Mouse (Mus musculus) mesoderm, embryonic 11.5 days (tissue): Measurements from ENCODE around the gene Sik2.

Experiments
- DNase-seq: peaks from one replicate; pipeline ENCODE4 v3.0.0-alpha.2; 2012; ENCODE audit warnings: low read depth, low spot score

The Sik2 gene

DNA sequence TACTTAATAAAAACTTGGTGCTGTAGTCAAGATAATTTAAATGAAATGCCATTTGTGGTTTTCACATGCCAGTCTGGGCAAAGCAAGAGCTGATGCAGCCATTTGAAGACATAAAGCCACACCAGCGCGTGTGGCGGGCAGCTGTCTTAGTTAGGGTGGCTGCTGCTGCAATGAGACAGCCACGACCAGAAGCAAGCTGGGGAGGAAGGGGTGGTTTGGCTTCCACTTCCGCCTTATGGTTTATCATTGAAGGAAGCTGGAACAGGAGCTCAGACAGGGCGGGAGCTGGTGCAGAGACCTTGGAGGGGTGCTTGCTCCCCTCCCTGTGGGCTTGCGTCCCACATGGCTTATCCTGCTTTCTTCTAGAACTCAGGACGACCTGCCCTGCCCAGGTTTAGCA lies 143.1 kb downstream of the Sik2 start:
- DNase-seq, result no peak

DNA sequence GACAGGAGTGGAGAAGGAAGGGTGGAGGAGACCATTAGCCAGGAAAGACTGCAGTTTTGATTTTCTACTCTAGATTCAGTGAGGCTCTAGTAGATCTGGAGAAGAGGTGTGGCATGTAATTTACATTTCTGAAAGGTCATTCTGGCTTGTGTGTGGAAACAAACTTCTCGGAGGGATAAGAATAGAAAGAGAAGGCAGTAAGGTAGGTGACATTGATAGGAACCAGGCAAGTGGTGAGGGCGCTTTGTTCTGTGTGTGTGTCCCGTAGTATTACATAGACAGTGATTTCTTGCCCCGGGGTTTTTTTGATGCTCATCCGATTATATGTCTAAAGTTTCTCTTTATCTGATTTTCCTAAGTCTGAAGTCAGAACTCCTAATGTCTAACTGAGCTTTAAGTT lies 144.0 kb downstream of the Sik2 start:
- no peak for DNase-seq

GRCm38 (mm10) chr9:50863824-50864223 lies 145.0 kb downstream of the Sik2 start:
- no peak for DNase-seq

DNA sequence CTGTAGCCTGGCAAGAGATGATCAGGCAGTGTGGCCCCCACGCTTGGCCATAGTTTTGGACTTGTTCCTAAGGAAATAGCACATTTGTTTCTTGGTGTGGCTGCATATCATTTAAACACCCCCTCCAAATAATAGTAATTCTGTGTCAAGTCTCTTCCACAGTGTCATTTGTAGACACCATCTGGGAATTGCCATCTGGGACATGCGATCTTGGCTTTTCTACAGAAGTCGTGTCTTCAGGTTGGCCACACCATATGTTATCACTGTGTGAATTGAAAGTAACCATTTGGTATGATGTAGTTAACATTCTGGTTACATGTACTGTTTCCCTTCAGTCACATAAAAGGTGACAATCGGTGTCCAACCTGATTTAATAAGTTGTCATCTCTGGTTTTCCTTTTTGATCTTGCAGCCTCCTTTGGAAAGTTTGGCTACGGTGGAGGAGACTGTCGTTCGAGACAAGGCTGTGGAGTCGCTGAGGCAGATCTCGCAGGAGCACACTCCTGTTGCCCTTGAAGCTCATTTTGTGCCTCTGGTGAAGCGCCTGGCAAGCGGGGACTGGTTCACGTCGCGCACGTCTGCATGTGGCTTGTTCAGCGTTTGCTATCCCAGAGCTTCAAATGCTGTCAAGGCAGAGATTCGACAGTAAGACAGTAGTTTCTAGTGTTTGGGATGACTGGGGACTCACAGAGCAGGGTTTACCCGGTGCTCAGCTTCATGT lies 147.6 kb downstream of the Sik2 start:
- no peak for DNase-seq

GRCm38 (mm10) chr9:50858681-50859080 lies 150.2 kb downstream of the Sik2 start:
- no peak for DNase-seq

DNA sequence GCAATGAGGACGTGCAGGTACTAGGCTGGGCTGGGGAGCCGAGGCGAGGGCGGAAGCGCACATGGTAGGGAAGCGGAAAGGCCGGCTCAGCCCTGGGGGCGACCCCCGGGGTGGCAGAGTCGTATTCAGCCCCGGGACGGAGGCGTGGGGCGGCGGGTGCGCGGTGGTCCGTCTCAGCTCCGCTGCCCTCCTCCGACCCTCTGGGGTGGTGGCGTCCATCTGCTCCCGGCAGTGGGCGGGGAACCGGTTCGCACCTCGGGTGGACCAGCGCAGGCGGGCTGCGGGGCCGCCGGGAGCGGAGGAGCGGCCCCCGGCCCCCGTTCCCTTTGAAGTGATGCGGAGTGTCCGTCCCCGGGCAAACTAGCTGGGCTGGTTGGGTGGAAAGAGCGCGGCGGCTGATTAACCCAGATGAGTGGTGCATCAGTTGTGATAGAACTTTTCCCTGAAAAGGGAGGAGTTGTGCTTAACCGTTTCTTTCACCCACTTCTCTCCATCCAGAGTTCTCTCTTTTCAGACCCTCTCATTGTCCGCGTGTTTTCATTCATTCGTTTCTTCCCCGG lies 151.7 kb downstream of the Sik2 start:
- peak; percentile 35 for DNase-seq

GRCm38 (mm10) chr9:50856341-50857081 lies 152.4 kb downstream of the Sik2 start:
- peak; percentile 86 for DNase-seq

DNA sequence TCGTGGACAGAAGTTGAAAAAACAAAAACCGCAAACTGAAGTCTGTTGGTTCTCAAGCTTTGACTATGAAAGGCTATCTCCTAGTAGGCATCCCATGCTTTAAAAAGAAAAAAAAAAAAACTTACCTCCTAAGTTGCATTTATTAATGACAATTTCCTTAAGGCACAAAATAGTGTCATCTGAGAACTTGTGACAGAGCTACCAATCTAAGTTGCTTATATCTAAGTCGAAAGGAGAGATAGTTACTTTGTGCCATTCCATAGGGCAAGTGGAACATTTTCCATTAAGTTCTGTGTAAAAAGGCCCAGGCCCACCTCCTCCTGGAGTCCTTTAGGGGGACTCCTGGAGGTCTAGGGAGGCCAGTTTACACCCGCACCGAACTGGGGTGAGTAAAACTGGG lies 153.1 kb downstream of the Sik2 start:
- DNase-seq, result no peak

GRCm38 (mm10) chr9:50855133-50855766 lies 153.6 kb downstream of the Sik2 start:
- no peak for DNase-seq

DNA sequence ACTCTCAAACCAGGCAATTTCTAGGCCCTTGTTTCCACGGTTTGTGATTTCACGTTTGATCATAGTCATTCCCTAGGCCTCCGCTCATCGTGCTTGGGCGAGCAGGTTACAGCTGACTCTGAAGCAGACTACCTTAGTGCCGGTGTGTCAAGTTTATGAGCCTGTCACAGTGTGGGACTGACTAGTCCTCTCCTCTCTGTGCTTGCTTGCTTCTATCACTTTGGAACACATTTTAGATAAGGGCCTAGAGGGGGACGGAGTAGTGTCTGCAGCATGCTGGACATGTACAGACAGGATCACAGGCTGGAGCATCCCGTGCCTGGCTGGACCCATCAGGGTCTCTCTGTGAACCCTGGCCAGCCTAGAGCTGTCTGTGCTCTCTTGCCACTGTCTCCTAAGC lies 154.5 kb downstream of the Sik2 start:
- DNase-seq, result no peak

DNA sequence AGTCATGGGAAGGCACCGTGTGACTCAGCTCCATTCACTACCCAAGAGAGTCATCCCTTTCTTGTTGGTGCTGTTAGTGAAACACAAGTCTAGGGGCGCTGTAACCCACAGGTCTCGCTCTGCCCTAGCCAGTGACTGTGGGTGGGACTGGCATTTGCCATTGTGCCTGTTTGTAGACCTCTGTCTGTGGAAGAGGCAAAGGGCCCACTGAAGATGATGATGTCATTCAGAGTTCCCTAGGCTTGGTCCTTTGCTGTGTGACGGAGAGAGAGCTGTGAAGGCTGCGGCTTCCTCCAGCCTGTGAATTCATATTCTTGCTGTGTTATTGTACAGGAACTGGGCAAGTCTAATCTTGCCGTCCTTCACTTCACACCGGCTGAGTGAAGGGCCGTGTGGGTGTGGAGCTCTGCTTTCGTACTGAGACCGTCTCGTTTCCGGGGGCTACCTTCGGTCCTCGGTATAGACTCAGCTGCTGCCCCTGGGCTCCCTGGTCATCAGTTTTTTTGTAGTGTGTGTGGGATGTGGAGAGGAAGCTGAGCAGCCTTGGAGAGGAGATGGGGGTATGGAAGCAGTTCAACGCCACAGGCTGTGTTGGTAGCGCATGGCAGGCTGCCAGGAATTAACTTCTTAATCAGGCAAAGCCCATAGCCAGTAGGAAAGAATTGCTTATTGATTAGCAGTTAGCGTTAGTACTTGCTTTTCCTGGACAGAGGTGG lies 156.1 kb downstream of the Sik2 start:
- no peak for DNase-seq

GRCm38 (mm10) chr9:50850713-50851112 lies 158.2 kb downstream of the Sik2 start:
- DNase-seq, result no peak

DNA sequence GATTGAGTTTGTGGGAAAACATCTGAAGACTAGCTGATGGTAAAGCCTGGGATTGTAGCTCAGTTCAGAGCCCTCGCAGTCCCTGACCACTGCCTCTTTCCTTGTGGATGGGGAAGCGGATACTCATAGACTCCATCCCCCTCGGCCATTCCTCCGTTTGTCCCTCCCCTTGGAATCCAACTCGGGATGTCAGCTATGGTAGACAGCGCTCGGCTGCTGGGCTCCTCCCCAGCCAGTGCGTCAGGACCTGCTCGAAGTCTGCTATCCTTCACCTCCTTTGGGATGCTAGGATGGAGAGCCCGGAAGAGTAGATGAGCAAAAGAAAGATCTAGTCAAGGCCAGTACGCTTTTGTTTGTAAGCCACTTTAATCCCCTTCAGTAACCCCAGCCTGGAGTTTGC lies 158.6 kb downstream of the Sik2 start:
- no peak for DNase-seq

GRCm38 (mm10) chr9:50849755-50850154 lies 159.1 kb downstream of the Sik2 start:
- no peak for DNase-seq

- DNase-seq, result peak; percentile 91
These were observed 159.6 kb downstream of the Sik2 start for GRCm38 (mm10) chr9:50849249-50849648.

GRCm38 (mm10) chr9:50848821-50849220 lies 160.1 kb downstream of the Sik2 start:
- no peak for DNase-seq

DNA sequence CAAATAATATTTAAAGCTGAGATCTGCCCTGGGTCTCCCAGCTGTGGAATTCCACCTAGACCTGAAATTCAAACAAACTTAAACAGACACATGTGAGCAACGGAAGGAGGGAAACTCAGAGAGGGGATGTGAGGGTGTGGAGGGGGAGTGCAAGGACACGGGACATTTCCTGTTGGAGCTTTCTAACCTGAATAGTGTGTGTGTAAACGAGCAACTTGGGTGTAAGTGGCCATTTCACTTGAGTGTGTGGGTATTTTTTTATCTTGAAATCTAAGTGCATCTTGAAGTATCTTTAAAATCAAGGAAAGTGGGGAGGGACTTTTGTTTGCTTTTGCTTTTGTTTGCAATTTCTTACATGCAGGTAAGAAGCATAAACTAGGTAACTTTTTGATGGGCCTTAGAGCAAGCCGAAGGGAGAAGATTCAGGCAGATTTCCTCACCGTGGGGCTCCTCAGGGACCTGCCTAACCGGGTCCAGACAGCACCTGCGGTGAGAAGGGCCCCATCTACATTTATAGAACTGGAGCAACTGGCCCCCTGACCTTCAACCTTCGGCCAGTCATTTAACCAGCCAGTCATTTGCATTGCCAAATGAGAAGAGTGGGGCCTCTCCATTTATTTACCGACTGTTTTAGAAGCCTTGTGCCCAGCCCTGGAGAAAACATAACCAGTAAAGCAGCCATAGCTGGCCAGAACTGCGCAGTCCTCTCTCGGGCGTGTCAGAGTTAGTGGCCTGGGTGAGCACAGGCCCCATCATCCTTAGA lies 161.1 kb downstream of the Sik2 start:
- DNase-seq, result no peak

DNA sequence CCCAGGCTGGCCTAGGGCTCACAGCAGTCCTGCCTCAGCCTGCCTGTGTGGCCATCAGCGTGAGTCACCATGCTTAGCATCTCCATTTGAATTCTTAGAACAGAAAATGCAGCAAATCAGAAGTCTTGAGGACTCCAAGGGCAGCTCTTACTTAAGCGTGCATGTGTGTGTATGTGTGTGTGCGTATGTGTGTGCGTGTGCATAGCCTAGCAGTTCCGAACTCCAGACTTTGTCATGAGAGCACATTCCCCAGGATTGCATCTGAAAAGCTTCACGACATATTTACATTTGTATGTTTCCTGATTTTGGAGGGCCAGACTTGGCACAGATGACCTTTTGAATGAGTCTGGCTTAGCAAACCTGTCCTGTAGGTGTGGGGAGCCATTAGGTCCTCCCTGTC lies 161.7 kb downstream of the Sik2 start:
- DNase-seq, result no peak

DNA sequence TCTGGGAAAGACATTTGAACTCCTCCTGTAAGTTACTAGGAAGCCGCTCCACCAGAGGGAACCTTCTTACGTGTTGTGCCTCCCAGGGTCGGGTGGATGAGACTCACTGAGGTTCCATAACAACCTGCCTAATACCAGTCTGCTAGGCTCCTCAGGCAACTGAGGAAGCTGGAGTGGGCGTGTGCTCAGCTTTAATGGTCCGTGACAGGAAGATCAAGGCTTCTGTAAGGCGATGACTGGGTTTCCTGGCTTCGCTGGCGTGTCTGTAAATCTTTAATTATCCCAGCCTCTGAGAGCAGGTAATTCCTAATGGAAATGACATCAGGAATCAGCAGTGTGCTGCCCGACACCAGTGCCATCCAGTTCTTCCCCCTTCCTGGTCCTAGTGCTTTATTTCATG lies 163.3 kb downstream of the Sik2 start:
- DNase-seq, result peak; percentile 14

DNA sequence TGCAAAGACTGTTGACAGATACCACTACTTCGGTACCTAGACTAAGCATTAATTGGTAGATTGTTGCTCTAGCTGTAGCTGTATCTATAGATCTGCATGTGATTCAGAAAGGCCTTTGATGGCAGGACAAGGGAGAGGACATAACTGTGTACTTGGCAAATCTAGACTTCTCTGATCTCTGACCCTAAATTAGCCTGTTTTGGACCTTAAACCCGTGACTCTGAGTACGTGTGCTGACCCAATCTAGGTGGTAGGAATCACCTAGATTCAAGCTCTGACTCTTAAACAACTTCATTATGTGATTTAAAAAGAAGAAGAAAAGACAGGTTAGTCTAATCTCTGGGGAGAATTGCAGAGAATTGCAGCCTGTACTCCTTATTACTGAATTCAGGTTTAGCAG lies 163.8 kb downstream of the Sik2 start, which contains the start of gene Ppp2r1b:
Gene Ppp2r1b, plus strand, starts transcription at position 221 of the 400 bp plus-strand sequence.
- DNase-seq, result no peak
